Mouse (Mus musculus) heart, postnatal 0 days (tissue): ENCODE data around the gene Tbc1d16. TPM values are rescaled to one million over a fixed set of nuclear protein-coding genes. Genes with fewer than 3 reads are reported as not detected.

Source experiments
- ATAC-seq: fragments of 200-750 bp; cut with Nextera tagmentation; 2 replicates; pipeline ENCODE4 v1.8.0; 2017; ENCODE audit warnings: low read depth, moderate number of reproducible peaks, moderate library complexity; ENCODE audit not compliant: insufficient read depth
- DNase-seq: peaks from one replicate; pipeline ENCODE4 v3.0.0-alpha.2; 2016; ENCODE audit warnings: low spot score
- H3K27ac ChIP-seq: fragments of 300-500 bp; sonication (generic); 2 replicates; pipeline ENCODE4 v1.5.1; 2014; ENCODE audit warnings: low read depth, mild to moderate bottlenecking
- H3K27me3 ChIP-seq: fragments of 300-500 bp; sonication (generic); 2 replicates; pipeline ENCODE4 v1.6.1; 2014; ENCODE audit warnings: low read length, mixed read lengths; ENCODE audit not compliant: control insufficient read depth, insufficient read depth
- H3K36me3 ChIP-seq: fragments of 300-500 bp; sonication (generic); replicated peaks from 2 replicates; pipeline ENCODE4 v1.6.1; 2014; ENCODE audit warnings: low read length, mixed read lengths; ENCODE audit not compliant: control insufficient read depth, insufficient read depth
- H3K4me1 ChIP-seq: fragments of 300-500 bp; sonication (generic); 2 replicates; pipeline ENCODE4 v1.6.1; 2014; ENCODE audit warnings: antibody characterized with exemption; ENCODE audit not compliant: control insufficient read depth, insufficient read depth
- H3K4me2 ChIP-seq: fragments of 300-500 bp; sonication (generic); 2 replicates; pipeline ENCODE4 v1.6.1; 2014; ENCODE audit warnings: low read depth, mild to moderate bottlenecking, low read length, moderate library complexity
- H3K4me3 ChIP-seq: fragments of 300-500 bp; sonication (generic); 2 replicates; pipeline ENCODE4 v1.5.1; 2014; ENCODE audit warnings: low read depth, low read length
- H3K9ac ChIP-seq: fragments of 300-500 bp; sonication (generic); replicated peaks from 2 replicates; pipeline ENCODE4 v1.6.1; 2014; ENCODE audit warnings: low read depth, low read length, mixed read lengths
- H3K9me3 ChIP-seq: fragments of 300-500 bp; sonication (generic); replicated peaks from 2 replicates; pipeline ENCODE4 v1.6.1; 2016; ENCODE audit warnings: low read length; ENCODE audit not compliant: control insufficient read depth
- CTCF ChIP-seq: IDR thresholded peaks from 2 replicates; pipeline ENCODE4 v1.5.1; 2016; ENCODE audit warnings: antibody characterized with exemption, control low read depth, low read depth
- EP300 ChIP-seq: IDR thresholded peaks from 2 replicates; pipeline ENCODE4 v1.6.1; 2016; ENCODE audit warnings: antibody characterized with exemption, low read depth
- WGBS: fragments of 180-500 bp; shearing (Covaris S2); extraction: QIAGEN DNeasy Blood & Tissue Kit; methylation state at CpG from one replicate; pipeline ENCODE4 v1.1.7; 2014; 5-methylcytosine and 5-hydroxymethylcytosine counted together
- polyA plus RNA-seq: library from polyadenylated mRNA; unstranded; fragments of >200 nt; fragmentation: Nextera tagmentation; extraction: Ambion mirVana; gene quantifications from 2 replicates; pipeline ENCODE4 v1.2.1, GENCODE M21; 2015
- total RNA-seq: library from RNA; depleted of rRNA; stranded (reverse); fragments of >200 nt; gene quantifications from 2 replicates; pipeline ENCODE4 v1.2.3, GENCODE M21; 2014; ENCODE audit warnings: low replicate concordance

Tbc1d16 gene
- total and polyA plus RNA-seq, 2 experiments from 2014 or later = 12.9 to 50.8 TPM

- Histone ChIP-seq H3K9me3 (0 out of 2 replicates have a peak, but pooled peaks cover 3% of the 10 kb centered on the region), H3K4me3 (no peak overlapping the region), H3K36me3 (no peaks in the 10 kb centered on the region), H3K27ac (no peak overlapping the region), H3K27me3 (no peaks in the 10 kb centered on the region), H3K9ac (no peak overlapping the region), H3K4me1 (no peaks in the 10 kb centered on the region), H3K4me2 (no peak overlapping the region)
- 82% methylated on average over 14 of the region's 14 CpGs for WGBS
- DNase-seq = no peak
- no peak for TF ChIP-seq CTCF
- no peak for TF ChIP-seq EP300
- no peak for ATAC-seq
These were observed 47.3 kb downstream of the Tbc1d16 start for GRCm38 (mm10) chr11:119180824-119181582.

GRCm38 (mm10) chr11:119178317-119178716 lies 50.0 kb downstream of the Tbc1d16 start:
- no peak overlapping the region for H3K4me3 ChIP-seq
- no peaks in the 10 kb centered on the region for H3K27me3 ChIP-seq
- H3K27ac ChIP-seq = no peak overlapping the region
- 0 out of 2 replicates have a peak, but pooled peaks cover 6% of the 10 kb centered on the region for H3K36me3 ChIP-seq
- ATAC-seq = no peak
- H3K9ac ChIP-seq = no peak overlapping the region
- no peak for TF ChIP-seq CTCF
- no peak for TF ChIP-seq EP300
- H3K4me2 ChIP-seq = no peak overlapping the region
- no peak for DNase-seq
- 81% methylated on average over 8 of the region's 8 CpGs for WGBS
- H3K4me1 ChIP-seq = no peaks in the 10 kb centered on the region
- 0 out of 2 replicates have a peak, but pooled peaks cover 3% of the 10 kb centered on the region for H3K9me3 ChIP-seq

- H3K4me1 ChIP-seq = no peaks in the 10 kb centered on the region
- 0 out of 2 replicates have a peak, but pooled peaks cover 3% of the 10 kb centered on the region for H3K9me3 ChIP-seq
- DNase-seq = no peak
- no peak for ATAC-seq
- 84% methylated on average over 25 of the region's 27 CpGs for WGBS
- no peak overlapping the region for H3K9ac ChIP-seq
- TF ChIP-seq CTCF (no peak), EP300 (no peak)
- H3K27me3 ChIP-seq = no peaks in the 10 kb centered on the region
- H3K4me2 ChIP-seq = no peak overlapping the region
- no peak overlapping the region for H3K4me3 ChIP-seq
- no peak overlapping the region for H3K27ac ChIP-seq
- 0 out of 2 replicates have a peak, but pooled peaks cover 6% of the 10 kb centered on the region for H3K36me3 ChIP-seq
These were observed 51.7 kb downstream of the Tbc1d16 start for GRCm38 (mm10) chr11:119176389-119177179.

GRCm38 (mm10) chr11:119171588-119171987 lies 56.7 kb downstream of the Tbc1d16 start:
- Histone ChIP-seq H3K27ac (no peak overlapping the region), H3K27me3 (no peaks in the 10 kb centered on the region), H3K9ac (no peak overlapping the region), H3K9me3 (no peaks in the 10 kb centered on the region), H3K4me2 (no peak overlapping the region), H3K36me3 (peaks cover 9% of the 10 kb centered on the region; the same call in 1 of the 2 replicates), H3K4me3 (no peak overlapping the region), H3K4me1 (no peaks in the 10 kb centered on the region)
- WGBS = 87% methylated on average over 7 of the region's 7 CpGs
- TF ChIP-seq EP300 (no peak), CTCF (no peak)
- DNase-seq = no peak
- ATAC-seq = no peak

GRCm38 (mm10) chr11:119168851-119169250 lies 59.4 kb downstream of the Tbc1d16 start:
- no peaks in the 10 kb centered on the region for H3K9me3 ChIP-seq
- 0 out of 2 replicates have a peak, but pooled peaks cover 10% of the 10 kb centered on the region for H3K4me1 ChIP-seq
- H3K27ac ChIP-seq = no peak overlapping the region
- TF ChIP-seq EP300 (no peak), CTCF (no peak)
- H3K27me3 ChIP-seq = no peaks in the 10 kb centered on the region
- no peak overlapping the region for H3K4me3 ChIP-seq
- DNase-seq (no peak), ATAC-seq (no peak)
- H3K9ac ChIP-seq = no peak overlapping the region
- WGBS = 77% methylated on average over 1 of the region's 1 CpGs
- peaks cover 3% of the 10 kb centered on the region; the same call in 1 of the 2 replicates for H3K36me3 ChIP-seq
- H3K4me2 ChIP-seq = no peak overlapping the region
